Mouse (Mus musculus) liver (tissue): ENCODE measurements around the gene Adora2a.

Experiments
- DNase-seq: peaks from one replicate; pipeline ENCODE4 v3.0.0-alpha.2; 2020; ENCODE audit warnings: mixed read lengths

Gene Adora2a

GRCm38 (mm10) chr10:75314190-75314980, 2.3 kb upstream of the Adora2a start:
- no peak for DNase-seq

GRCm38 (mm10) chr10:75315756-75316155, 921 bp upstream of the Adora2a start:
- DNase-seq: no peak

GRCm38 (mm10) chr10:75316472-75316871, 205 bp upstream of the Adora2a start:
- no peak for DNase-seq

- peak; percentile 66 for DNase-seq
Observed at GRCm38 (mm10) chr10:75316908-75317761, 458 bp downstream of the Adora2a start.

- no peak for DNase-seq
Observed at GRCm38 (mm10) chr10:75318206-75318605, 1.5 kb downstream of the Adora2a start.

GRCm38 (mm10) chr10:75320321-75320720, 3.6 kb downstream of the Adora2a start:
- DNase-seq: no peak

GRCm38 (mm10) chr10:75322966-75323365, 6.3 kb downstream of the Adora2a start:
- no peak for DNase-seq

- DNase-seq: no peak
Observed at GRCm38 (mm10) chr10:75323986-75324385, 7.3 kb downstream of the Adora2a start.

GRCm38 (mm10) chr10:75324391-75324790, 7.7 kb downstream of the Adora2a start:
- DNase-seq: no peak

- no peak for DNase-seq
Observed at GRCm38 (mm10) chr10:75325821-75326220, 9.1 kb downstream of the Adora2a start.

- DNase-seq: peak; percentile 47
Observed at GRCm38 (mm10) chr10:75326553-75326952, 9.9 kb downstream of the Adora2a start.

GRCm38 (mm10) chr10:75327081-75327480, 10.4 kb downstream of the Adora2a start:
- DNase-seq: no peak

- DNase-seq: no peak
Observed at GRCm38 (mm10) chr10:75328201-75328704, 11.6 kb downstream of the Adora2a start.

GRCm38 (mm10) chr10:75332268-75332667, 15.6 kb downstream of the Adora2a start:
- DNase-seq: no peak

GRCm38 (mm10) chr10:75333176-75333776, 16.6 kb downstream of the Adora2a start:
- DNase-seq: no peak

GRCm38 (mm10) chr10:75334175-75334574, 17.5 kb downstream of the Adora2a start:
- DNase-seq: no peak

GRCm38 (mm10) chr10:75335075-75335474, 18.4 kb downstream of the Adora2a start:
- DNase-seq: no peak

- DNase-seq: no peak
Observed at GRCm38 (mm10) chr10:75337231-75337630, 20.6 kb downstream of the Adora2a start.

- no peak for DNase-seq
Observed at GRCm38 (mm10) chr10:75338852-75339251, 22.2 kb downstream of the Adora2a start.

GRCm38 (mm10) chr10:75339377-75339776, 22.7 kb downstream of the Adora2a start:
- no peak for DNase-seq

- no peak for DNase-seq
Observed at GRCm38 (mm10) chr10:75341936-75342335, 25.3 kb downstream of the Adora2a start.

GRCm38 (mm10) chr10:75344563-75344962, 27.9 kb downstream of the Adora2a start:
- peak; percentile 47 for DNase-seq

GRCm38 (mm10) chr10:75345265-75345664, 28.6 kb downstream of the Adora2a start:
- no peak for DNase-seq
